8 mouse cellular contexts compared by ENCODE assay signal in the genomic region with DNA sequence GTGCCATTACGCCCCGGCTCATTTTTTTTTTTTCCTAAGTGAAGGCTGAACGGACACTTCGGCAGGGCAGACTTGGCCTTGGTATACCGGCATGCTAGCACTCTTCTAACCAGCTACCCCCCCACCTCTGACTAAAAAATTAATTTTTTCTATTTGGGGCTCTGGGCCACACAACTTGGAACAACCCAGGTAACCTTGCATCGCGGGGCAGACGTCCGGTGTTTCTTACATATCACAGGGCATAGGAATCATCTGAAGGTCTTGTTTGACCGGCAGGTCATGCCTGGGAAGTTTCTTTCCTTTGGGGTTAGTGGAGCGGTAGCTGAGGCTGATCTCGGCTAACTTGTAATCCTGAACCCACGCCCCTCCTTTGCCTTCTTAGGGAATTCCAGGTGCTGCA. TPM values are rescaled to one million over a fixed set of nuclear protein-coding genes. Genes with fewer than 3 reads are reported as not detected.
DNase-seq lines count a peak whose midpoint lies in the region; ATAC-seq and TF ChIP-seq lines count a peak whose summit lies in the region.

No protein-coding gene starts in this region.

- peaks cover 29% of the 10 kb centered on the region for H3K36me3 ChIP-seq in heart, embryonic 14.5 days (ENCODE audit: control insufficient read depth, insufficient read depth, low read length)
- no peaks in the 10 kb centered on the region for H3K36me3 ChIP-seq in hindbrain, embryonic 15.5 days
- peaks cover 20% of the 10 kb centered on the region for H3K36me3 ChIP-seq in midbrain, embryonic 13.5 days

- WGBS in heart, embryonic 14.5 days, result 4% methylated on average over 13 of the region's 13 CpGs
- 4% methylated on average over 13 of the region's 13 CpGs for WGBS in hindbrain, embryonic 15.5 days
- WGBS in midbrain, embryonic 13.5 days, result 4% methylated on average over 13 of the region's 13 CpGs

- peak overlapping the region; percentile 79 to 84 for H3K4me3 ChIP-seq in heart, embryonic 14.5 days (ENCODE audit: control insufficient read depth in 1 of 2, insufficient read depth in 1 of 2, low read depth in 1 of 2, low read length in 2 of 2)
- peak overlapping the region; percentile 87 for H3K4me3 ChIP-seq in bone marrow macrophage, adult 2 months (ENCODE audit: insufficient read depth, low read length)
- H3K4me3 ChIP-seq in hindbrain, embryonic 15.5 days, result peak overlapping the region; percentile 80
- H3K4me3 ChIP-seq in midbrain, embryonic 13.5 days (replicated peaks), result peak overlapping the region; percentile 59

- no peak for TF ChIP-seq CTCF in bone marrow macrophage, adult 2 months (IDR thresholded peaks at IDR 0.05; ENCODE audit: low read depth, low read length)

- peak overlapping the region; percentile 69 for H3K4me2 ChIP-seq in heart, embryonic 14.5 days (ENCODE audit: low read length)
- H3K4me2 ChIP-seq in hindbrain, embryonic 15.5 days, result peak overlapping the region; percentile 95
- H3K4me2 ChIP-seq in midbrain, embryonic 13.5 days (replicated peaks), result peak overlapping the region; percentile 96

- no peak for ATAC-seq in heart, embryonic 14.5 days (ENCODE audit: insufficient number of reproducible peaks, insufficient read depth, low FRiP score, low read depth)
- ATAC-seq in hindbrain, embryonic 15.5 days (ENCODE audit: low FRiP score, low read depth), result no peak; the same call in 1 of the 2 replicates
- ATAC-seq in midbrain, embryonic 13.5 days, result 0 out of 2 replicates have a peak, but pooled peaks have one; percentile 4

- H3K27ac ChIP-seq in heart, embryonic 14.5 days (replicated peaks in 1 of 2; ENCODE audit: control insufficient read depth in 1 of 2, insufficient read depth in 1 of 2, low read depth in 2 of 2, low read length in 2 of 2), result peak overlapping the region; percentile 76 to 85
- H3K27ac ChIP-seq in bone marrow macrophage, adult 2 months (ENCODE audit: insufficient read depth, low read depth, low read length), result peak overlapping the region; percentile 39; the same call in 1 of the 2 replicates
- peak overlapping the region; percentile 70; the same call in 1 of the 2 replicates for H3K27ac ChIP-seq in hindbrain, embryonic 15.5 days (replicated peaks)
- H3K27ac ChIP-seq in midbrain, embryonic 13.5 days, result peak overlapping the region; percentile 68

- intact Hi-C loops in heart, postnatal 36 days (cut with DNase I), result no loop called here

- peak overlapping the region; percentile 83 for H3K9ac ChIP-seq in heart, embryonic 14.5 days (ENCODE audit: low read length)
- peak overlapping the region; percentile 71 for H3K9ac ChIP-seq in hindbrain, embryonic 15.5 days
- H3K9ac ChIP-seq in midbrain, embryonic 13.5 days (replicated peaks), result peak overlapping the region; percentile 79

- H3K27me3 ChIP-seq in heart, embryonic 14.5 days (ENCODE audit: control insufficient read depth, insufficient read depth, low read length), result no peaks in the 10 kb centered on the region
- H3K27me3 ChIP-seq in hindbrain, embryonic 15.5 days, result no peaks in the 10 kb centered on the region
- no peaks in the 10 kb centered on the region for H3K27me3 ChIP-seq in midbrain, embryonic 13.5 days

- no peak for TF ChIP-seq POLR2A in bone marrow macrophage, adult 2 months (IDR thresholded peaks at IDR 0.05; ENCODE audit: borderline replicate concordance, low read depth, low read length)

- DNase-seq in heart, postnatal 36 days, result no peak
- no peak for DNase-seq in urinary bladder, postnatal 36 days (ENCODE audit: low spot score in 2 of 2)
- DNase-seq in spleen, postnatal 4 days (ENCODE audit: low spot score in 2 of 2), result no peak
- DNase-seq in adrenal gland, adult (ENCODE audit: inconsistent age in 2 of 2, low spot score in 1 of 2), result no peak

- no peaks in the 10 kb centered on the region for H3K9me3 ChIP-seq in heart, embryonic 14.5 days (ENCODE audit: control insufficient read depth, low read length)
- H3K9me3 ChIP-seq in hindbrain, embryonic 15.5 days, result no peaks in the 10 kb centered on the region
- H3K9me3 ChIP-seq in midbrain, embryonic 13.5 days, result no peaks in the 10 kb centered on the region

- peaks cover 14 to 38% of the 10 kb centered on the region in 2 experiments for H3K4me1 ChIP-seq in heart, embryonic 14.5 days (ENCODE audit: control insufficient read depth in 2 of 2, insufficient read depth in 2 of 2, low read length in 2 of 2)
- H3K4me1 ChIP-seq in bone marrow macrophage, adult 2 months (ENCODE audit: control insufficient read depth, insufficient read depth, low read length), result peaks cover 9% of the 10 kb centered on the region
- peaks cover 30% of the 10 kb centered on the region for H3K4me1 ChIP-seq in hindbrain, embryonic 15.5 days (replicated peaks)
- H3K4me1 ChIP-seq in midbrain, embryonic 13.5 days (replicated peaks), result peaks cover 43% of the 10 kb centered on the region

RNA-seq across cellular contexts. Expression of gene Plk1, which starts 0.8 kb away (rescaled TPM):
- 56.6 and 64.1 TPM in 2 replicates for polyA plus RNA-seq in heart, embryonic 14.5 days (2014; fragmentation: Nextera tagmentation; extraction: Ambion mirVana)
- total RNA-seq in heart, postnatal 36 days (2021), result 1 to 10 TPM in 1 of 2 experiments, under 1 TPM in 1; 0.86 to 1.2 TPM
- 28.0 and 31.9 TPM in 2 replicates for polyA plus RNA-seq in bone marrow macrophage, adult 2 months (2012; ENCODE audit: insufficient read depth, insufficient read length, missing spikeins)
- 21.8 and 28.9 TPM in 2 replicates for polyA plus RNA-seq in hindbrain, embryonic 15.5 days (2015; fragmentation: Nextera tagmentation; extraction: Ambion mirVana)
- polyA plus RNA-seq in midbrain, embryonic 13.5 days (2015; fragmentation: Nextera tagmentation; extraction: Ambion mirVana), result 54.5 and 55.2 TPM in 2 replicates

RNA-seq across cellular contexts. Expression of gene Dctn5, which starts 25.6 kb away (rescaled TPM):
- polyA plus RNA-seq in heart, embryonic 14.5 days (2014; fragmentation: Nextera tagmentation; extraction: Ambion mirVana), result 73.3 and 74.6 TPM in 2 replicates
- total RNA-seq in heart, postnatal 36 days (2021), result 10 to 100 TPM; 26.8 to 29.6 TPM
- 118 and 129 TPM in 2 replicates for polyA plus RNA-seq in bone marrow macrophage, adult 2 months (2012; ENCODE audit: insufficient read depth, insufficient read length, missing spikeins)
- 154 and 157 TPM in 2 replicates for polyA plus RNA-seq in hindbrain, embryonic 15.5 days (2015; fragmentation: Nextera tagmentation; extraction: Ambion mirVana)
- polyA plus RNA-seq in midbrain, embryonic 13.5 days (2015; fragmentation: Nextera tagmentation; extraction: Ambion mirVana), result 156 and 163 TPM in 2 replicates

RNA-seq across cellular contexts. Expression of gene Palb2, which starts 25.7 kb away (rescaled TPM):
- 7.6 and 7.7 TPM in 2 replicates for polyA plus RNA-seq in heart, embryonic 14.5 days (2014; fragmentation: Nextera tagmentation; extraction: Ambion mirVana)
- total RNA-seq in heart, postnatal 36 days (2021), result 1 to 10 TPM in 1 of 2 experiments, under 1 TPM in 1; 0.94 to 1.5 TPM
- polyA plus RNA-seq in bone marrow macrophage, adult 2 months (2012; ENCODE audit: insufficient read depth, insufficient read length, missing spikeins), result 12.2 and 12.5 TPM in 2 replicates
- 5.4 and 6.1 TPM in 2 replicates for polyA plus RNA-seq in hindbrain, embryonic 15.5 days (2015; fragmentation: Nextera tagmentation; extraction: Ambion mirVana)
- 9.0 and 9.1 TPM in 2 replicates for polyA plus RNA-seq in midbrain, embryonic 13.5 days (2015; fragmentation: Nextera tagmentation; extraction: Ambion mirVana)

RNA-seq across cellular contexts. Expression of gene Ern2, which starts 27.5 kb away (rescaled TPM):
- not detected in 2 replicates for polyA plus RNA-seq in heart, embryonic 14.5 days (2014; fragmentation: Nextera tagmentation; extraction: Ambion mirVana)
- total RNA-seq in heart, postnatal 36 days (2021), result not detected
- not detected in 2 replicates for polyA plus RNA-seq in bone marrow macrophage, adult 2 months (2012; ENCODE audit: insufficient read depth, insufficient read length, missing spikeins)
- polyA plus RNA-seq in hindbrain, embryonic 15.5 days (2015; fragmentation: Nextera tagmentation; extraction: Ambion mirVana), result 1.1 and 1.3 TPM in 2 replicates
- 0.78 and 1.1 TPM in 2 replicates for polyA plus RNA-seq in midbrain, embryonic 13.5 days (2015; fragmentation: Nextera tagmentation; extraction: Ambion mirVana)

RNA-seq across cellular contexts. Expression of gene Ndufab1, which starts 56.8 kb away (rescaled TPM):
- polyA plus RNA-seq in heart, embryonic 14.5 days (2014; fragmentation: Nextera tagmentation; extraction: Ambion mirVana), result 1,545 and 1,597 TPM in 2 replicates
- 1,000 to 10,000 TPM; 1,629 to 1,738 TPM for total RNA-seq in heart, postnatal 36 days (2021)
- 96.8 and 102 TPM in 2 replicates for polyA plus RNA-seq in bone marrow macrophage, adult 2 months (2012; ENCODE audit: insufficient read depth, insufficient read length, missing spikeins)
- 668 and 708 TPM in 2 replicates for polyA plus RNA-seq in hindbrain, embryonic 15.5 days (2015; fragmentation: Nextera tagmentation; extraction: Ambion mirVana)
- 635 and 660 TPM in 2 replicates for polyA plus RNA-seq in midbrain, embryonic 13.5 days (2015; fragmentation: Nextera tagmentation; extraction: Ambion mirVana)
